Mouse (Mus musculus): ENCODE results near the gene E130114P18Rik. TPM values are rescaled to one million over a fixed set of nuclear protein-coding genes. Genes with fewer than 3 reads are reported as not detected.

E130114P18Rik gene
- total RNA-seq, 2 experiments from 2014 or later = 1.2 to 1.4 TPM

- DNase-seq (ENCODE audit: low spot score in 2 of 2) = no peak
These were observed 114.0 kb downstream of the E130114P18Rik start for GRCm38 (mm10) chr4:97663922-97664321.

GRCm38 (mm10) chr4:97662841-97663240, 115.0 kb downstream of the E130114P18Rik start:
- DNase-seq (ENCODE audit: low spot score in 2 of 2) = no peak

GRCm38 (mm10) chr4:97661611-97662273, 116.1 kb downstream of the E130114P18Rik start:
- no peak for DNase-seq (ENCODE audit: low spot score in 2 of 2)

- DNase-seq (ENCODE audit: low spot score in 2 of 2) = no peak
These were observed 120.3 kb downstream of the E130114P18Rik start for GRCm38 (mm10) chr4:97657586-97657985.

GRCm38 (mm10) chr4:97649626-97650015, 128.3 kb downstream of the E130114P18Rik start:
- no peak for DNase-seq (ENCODE audit: low spot score in 2 of 2)

GRCm38 (mm10) chr4:97648825-97649625, 128.9 kb downstream of the E130114P18Rik start:
- DNase-seq (ENCODE audit: low spot score in 2 of 2) = no peak

- no peak for DNase-seq (ENCODE audit: low spot score in 2 of 2)
These were observed 129.5 kb downstream of the E130114P18Rik start for GRCm38 (mm10) chr4:97648436-97648707.

- DNase-seq (ENCODE audit: low spot score in 2 of 2) = no peak
These were observed 130.0 kb downstream of the E130114P18Rik start for GRCm38 (mm10) chr4:97647700-97648435.

- no peak for DNase-seq (ENCODE audit: low spot score in 2 of 2)
These were observed 130.6 kb downstream of the E130114P18Rik start for GRCm38 (mm10) chr4:97647236-97647635.

- no peak for DNase-seq (ENCODE audit: low spot score in 2 of 2)
These were observed 137.5 kb downstream of the E130114P18Rik start for GRCm38 (mm10) chr4:97640385-97640784.

- no peak for DNase-seq (ENCODE audit: low spot score in 2 of 2)
These were observed 141.3 kb downstream of the E130114P18Rik start for GRCm38 (mm10) chr4:97636569-97636968.

GRCm38 (mm10) chr4:97635757-97636292, 142.1 kb downstream of the E130114P18Rik start:
- DNase-seq (ENCODE audit: low spot score in 2 of 2) = no peak

GRCm38 (mm10) chr4:97635296-97635755, 142.6 kb downstream of the E130114P18Rik start:
- no peak for DNase-seq (ENCODE audit: low spot score in 2 of 2)

GRCm38 (mm10) chr4:97628881-97629605, 148.8 kb downstream of the E130114P18Rik start:
- no peak for DNase-seq (ENCODE audit: low spot score in 2 of 2)

GRCm38 (mm10) chr4:97626002-97626720, 151.7 kb downstream of the E130114P18Rik start:
- no peak for DNase-seq (ENCODE audit: low spot score in 2 of 2)

- no peak for DNase-seq (ENCODE audit: low spot score in 2 of 2)
These were observed 154.7 kb downstream of the E130114P18Rik start for GRCm38 (mm10) chr4:97623165-97623564.

GRCm38 (mm10) chr4:97621731-97622130, 156.1 kb downstream of the E130114P18Rik start:
- no peak for DNase-seq (ENCODE audit: low spot score in 2 of 2)

- DNase-seq (ENCODE audit: low spot score in 2 of 2) = no peak
These were observed 157.5 kb downstream of the E130114P18Rik start for GRCm38 (mm10) chr4:97620409-97620808.

- no peak for DNase-seq (ENCODE audit: low spot score in 2 of 2)
These were observed 159.1 kb downstream of the E130114P18Rik start for GRCm38 (mm10) chr4:97618668-97619373.

GRCm38 (mm10) chr4:97615031-97615430, 162.8 kb downstream of the E130114P18Rik start:
- DNase-seq (ENCODE audit: low spot score in 2 of 2) = no peak

All from adrenal gland, postnatal 4 days (tissue).